Mouse (Mus musculus) thymus, postnatal 10 days (tissue): ENCODE measurements around the gene Pdcd6ip.
"Not testable (repeated sequence)": the region's sequence is repeated elsewhere in the genome, so short reads cannot be mapped to it uniquely, and the experiment has no call there.

Experiments
- DNase-seq, 2 experiments: peaks; one replicate each; pipeline ENCODE4 v3.0.0; 2021; ENCODE audit warnings: low spot score in 2 of 2

Pdcd6ip gene

DNA sequence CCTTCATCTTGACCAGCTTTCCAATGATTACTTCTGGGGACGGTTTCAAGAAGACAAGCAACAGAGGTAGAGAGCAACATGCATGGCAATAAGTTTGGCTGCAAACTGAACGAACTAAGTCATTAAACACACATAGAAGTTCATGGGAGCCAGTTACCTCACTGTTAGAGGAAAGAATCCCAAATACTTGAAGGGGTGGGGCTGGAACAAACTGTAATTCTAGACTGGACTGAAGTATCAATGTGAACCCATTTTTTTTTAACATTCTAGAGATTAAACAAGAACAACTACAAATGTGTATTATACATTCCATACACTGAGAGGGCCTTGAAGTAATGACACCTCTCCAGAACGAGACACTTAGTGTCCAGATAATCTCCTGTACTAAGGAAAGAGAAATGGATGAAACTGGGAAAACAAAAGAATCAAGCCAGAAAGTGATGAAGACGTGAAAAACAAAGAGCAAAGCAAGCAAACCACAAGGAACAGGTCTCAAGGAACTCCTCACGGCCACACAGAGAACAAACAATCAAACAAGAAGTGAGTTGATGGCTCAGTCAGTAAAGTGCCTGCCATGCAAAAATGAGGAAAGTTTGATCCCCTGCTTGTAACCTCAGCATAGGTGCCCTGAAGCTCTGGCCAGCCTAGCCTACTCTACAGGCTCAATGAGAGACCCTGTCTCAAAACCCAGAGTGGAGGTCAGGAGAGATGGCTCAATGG lies 6.5 kb downstream of the Pdcd6ip start:
- DNase-seq = no peak

DNA sequence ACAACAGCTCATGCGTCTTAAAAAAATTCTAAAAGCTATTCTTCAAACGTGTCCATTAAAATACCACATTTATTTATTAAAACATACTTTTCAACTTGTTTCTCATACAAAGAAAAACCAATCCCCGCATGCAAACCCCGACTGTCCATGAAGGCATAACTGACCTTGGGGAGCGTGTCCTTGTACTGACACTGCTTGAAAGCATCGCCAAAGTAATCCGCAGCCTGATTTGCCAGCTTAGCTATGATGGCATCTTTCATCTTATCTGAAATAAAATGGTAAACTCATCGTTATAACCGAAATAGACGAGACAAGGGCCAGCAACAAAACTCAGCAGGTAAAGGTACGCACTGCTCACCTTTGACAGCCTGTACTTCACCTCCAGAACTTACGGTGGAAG lies 20.6 kb downstream of the Pdcd6ip start:
- DNase-seq = no peak

DNA sequence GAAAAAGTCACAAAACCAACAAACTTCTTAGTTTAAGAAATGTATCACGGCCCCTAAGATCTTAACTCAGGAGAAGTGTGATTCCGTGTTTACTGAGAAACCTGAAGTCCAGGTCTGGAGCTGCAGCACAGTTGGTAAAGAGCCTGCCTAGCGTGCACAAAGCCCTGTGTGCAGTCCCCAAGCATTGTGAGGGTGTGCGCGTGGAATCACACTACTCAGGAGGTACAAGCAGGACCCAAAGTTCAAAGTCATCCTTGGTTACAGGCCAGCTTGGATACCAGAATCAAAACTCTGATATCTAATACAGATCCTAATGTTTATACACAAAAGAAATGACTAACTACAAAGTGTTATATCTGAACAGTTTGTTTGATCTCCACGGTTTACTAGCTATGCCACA lies 34.3 kb downstream of the Pdcd6ip start:
- no peak for DNase-seq

DNA sequence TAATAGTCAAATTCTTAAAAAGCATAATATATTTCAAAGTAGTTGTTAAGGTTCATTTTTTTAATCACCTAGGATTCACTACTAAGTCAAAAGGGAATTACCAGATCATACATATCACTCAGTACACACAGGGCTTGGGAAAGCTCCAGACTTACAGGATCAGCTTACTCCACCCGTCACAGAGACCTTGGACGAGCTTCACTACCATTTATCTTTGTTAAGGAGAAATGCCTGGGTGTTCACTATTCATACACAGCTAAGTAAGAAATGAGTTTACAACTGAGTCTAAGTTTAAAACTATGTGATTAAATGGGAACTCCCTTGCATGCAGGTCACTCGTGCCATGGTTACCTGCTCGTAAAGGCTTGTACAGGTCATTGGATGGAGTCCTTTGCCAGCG lies 35.7 kb downstream of the Pdcd6ip start:
- DNase-seq = no peak

DNA sequence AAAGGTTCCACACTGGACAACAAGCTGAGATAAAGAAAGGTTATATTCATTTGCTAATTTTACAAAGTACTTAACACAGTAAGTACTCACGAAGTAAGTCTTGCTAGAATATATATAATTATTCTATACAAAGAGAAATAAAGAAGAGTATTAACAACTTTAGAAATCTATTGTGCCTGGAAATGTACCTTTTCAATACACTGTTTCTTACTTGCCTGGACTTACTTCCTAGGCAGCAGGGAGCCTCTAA lies 37.3 kb downstream of the Pdcd6ip start:
- DNase-seq = no peak

DNA sequence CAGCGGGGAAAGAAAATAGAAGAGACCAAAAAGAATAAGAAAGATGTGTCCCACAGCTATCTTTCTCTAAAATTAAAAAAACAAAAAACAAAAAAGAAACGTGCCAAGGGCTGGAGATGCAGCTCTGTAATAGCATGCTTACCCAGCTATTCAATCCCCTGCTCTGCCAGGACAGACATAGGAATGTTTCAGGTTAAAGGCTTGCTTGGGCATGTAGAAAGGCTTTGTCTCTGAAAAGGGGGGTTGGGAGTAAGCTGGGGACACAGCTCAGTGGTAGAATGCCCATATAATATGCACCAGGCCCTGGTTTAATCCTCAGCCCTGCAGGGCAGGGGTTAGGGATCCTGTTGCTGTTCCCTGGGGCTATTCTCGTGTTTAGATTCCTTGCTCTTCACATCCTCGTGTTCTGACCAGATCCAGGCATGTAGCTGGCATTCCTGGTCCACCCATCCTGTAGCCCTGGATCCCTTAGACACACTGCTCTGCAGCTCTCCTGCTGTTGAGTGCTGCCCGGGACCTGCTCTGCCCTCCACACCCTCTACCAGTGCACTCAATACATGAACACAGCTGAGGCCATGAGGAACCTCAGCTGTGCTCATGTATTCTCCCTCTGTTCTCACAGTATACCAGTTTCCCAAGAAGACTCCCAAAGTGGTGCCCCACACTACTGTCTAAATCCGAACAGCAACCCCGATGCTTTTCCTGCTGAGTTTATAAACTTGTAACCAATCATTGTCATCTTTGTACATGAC lies 37.8 kb downstream of the Pdcd6ip start:
- DNase-seq = no peak

DNA sequence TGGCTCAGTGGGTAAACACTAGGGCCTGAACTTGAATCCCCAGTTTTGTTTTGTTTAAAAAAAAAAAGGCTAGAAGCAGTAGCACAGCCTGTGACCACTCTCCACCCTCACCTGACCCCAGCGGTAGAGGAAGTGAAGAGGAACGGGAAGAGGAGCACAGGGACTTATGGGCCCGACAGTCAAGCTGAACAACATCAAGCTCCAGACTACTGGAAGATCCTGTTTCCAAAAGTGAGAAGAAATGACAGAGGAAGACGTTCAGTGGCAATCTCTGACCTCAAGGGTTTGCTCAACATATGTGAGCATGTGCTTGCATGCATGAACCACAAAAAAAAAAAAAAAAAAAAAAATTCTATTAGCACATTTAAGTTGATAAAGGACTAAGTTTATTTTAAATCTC lies 44.6 kb downstream of the Pdcd6ip start:
- DNase-seq = no peak

DNA sequence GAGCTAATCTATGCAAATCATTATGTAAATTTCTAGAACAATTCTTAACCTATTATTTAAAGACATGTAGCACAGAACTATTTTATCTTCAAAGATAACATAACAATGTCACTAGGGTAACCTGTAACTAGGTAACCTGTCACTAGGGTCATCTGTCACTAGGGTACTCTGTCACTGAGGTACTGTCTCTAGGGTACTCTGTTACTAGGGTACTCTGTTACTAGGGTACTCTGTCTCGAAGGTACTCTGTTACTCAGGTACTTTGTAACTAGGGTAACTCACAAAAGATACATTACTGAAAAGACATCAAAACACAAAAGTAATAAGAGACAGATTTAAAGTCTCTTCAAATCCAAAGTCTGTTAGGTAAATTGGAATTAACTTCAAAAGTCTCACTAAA lies 50.2 kb downstream of the Pdcd6ip start:
- no peak for DNase-seq

DNA sequence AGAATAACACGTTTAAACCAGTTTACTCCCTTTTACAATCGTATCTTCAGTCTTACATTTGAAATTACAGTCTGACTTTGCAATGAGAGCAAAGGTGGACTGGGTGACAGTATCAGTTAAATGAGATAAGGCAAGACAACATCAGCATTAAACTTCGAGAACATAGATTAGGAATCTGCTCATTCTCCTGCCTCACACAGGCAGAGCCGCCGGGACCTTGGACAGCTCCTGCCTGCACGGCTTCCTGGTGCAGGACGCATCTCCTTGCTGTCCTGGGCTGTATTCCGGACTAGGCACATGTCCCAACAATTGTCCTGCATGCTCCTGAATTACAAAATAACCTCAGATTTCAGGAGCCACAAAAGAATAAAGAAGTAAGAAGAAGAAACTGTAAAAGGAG lies 54.5 kb downstream of the Pdcd6ip start:
- DNase-seq = no peak

DNA sequence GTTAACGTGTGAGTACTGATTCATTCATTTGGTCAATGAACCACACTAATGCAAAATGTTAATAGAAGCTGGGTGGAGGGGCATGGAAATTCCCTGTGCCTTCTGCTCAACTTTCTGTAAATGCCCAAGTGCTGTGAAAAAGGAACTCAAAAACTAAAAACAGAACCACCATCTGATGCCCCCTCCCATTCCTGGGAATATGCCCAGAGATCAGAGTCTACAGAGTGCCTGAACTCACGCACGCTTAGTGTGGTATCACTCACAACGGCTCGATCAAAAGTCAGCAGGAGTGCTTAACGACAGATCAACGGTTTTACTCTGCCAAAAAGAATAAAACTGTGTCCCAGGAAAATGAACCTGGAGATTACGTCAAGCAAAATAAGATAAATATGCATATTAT lies 57.3 kb downstream of the Pdcd6ip start:
- no peak for DNase-seq

DNA sequence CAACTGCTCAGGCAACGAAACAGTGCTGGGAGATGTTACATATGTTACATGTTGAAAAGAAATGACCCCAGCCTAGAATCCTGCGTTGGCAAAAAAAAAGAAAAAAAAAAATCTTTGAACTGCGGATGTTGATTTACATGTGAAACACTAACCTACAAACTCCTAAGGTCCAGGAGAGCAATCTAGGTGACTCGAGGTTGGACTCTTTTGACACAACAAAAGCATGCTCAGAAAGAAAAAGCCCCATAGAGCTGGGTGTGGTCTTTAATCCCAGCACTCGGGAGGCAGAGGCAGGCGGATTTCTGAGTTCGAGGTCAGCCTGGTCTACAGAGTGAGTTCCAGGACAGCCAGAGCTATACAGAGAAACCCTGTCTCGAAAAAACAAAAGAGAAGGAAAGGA lies 58.8 kb downstream of the Pdcd6ip start:
- DNase-seq = not testable (repeated sequence)

DNA sequence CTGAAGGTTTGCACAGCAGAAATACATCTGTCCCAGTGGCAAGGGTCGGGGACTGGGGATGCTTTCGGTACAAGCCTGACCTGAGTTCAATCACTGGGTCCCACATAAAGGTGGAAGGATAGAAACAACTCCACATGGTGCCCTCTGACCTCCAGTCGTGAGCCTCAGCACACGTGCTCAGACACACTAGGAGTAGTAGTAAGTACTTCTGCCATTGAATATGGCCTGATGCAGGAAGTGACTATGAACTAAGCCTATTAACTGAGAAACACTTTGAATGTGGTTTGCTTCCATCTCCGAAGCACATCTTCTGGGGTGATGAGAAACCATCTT lies 62.3 kb downstream of the Pdcd6ip start:
- no peak for DNase-seq

DNA sequence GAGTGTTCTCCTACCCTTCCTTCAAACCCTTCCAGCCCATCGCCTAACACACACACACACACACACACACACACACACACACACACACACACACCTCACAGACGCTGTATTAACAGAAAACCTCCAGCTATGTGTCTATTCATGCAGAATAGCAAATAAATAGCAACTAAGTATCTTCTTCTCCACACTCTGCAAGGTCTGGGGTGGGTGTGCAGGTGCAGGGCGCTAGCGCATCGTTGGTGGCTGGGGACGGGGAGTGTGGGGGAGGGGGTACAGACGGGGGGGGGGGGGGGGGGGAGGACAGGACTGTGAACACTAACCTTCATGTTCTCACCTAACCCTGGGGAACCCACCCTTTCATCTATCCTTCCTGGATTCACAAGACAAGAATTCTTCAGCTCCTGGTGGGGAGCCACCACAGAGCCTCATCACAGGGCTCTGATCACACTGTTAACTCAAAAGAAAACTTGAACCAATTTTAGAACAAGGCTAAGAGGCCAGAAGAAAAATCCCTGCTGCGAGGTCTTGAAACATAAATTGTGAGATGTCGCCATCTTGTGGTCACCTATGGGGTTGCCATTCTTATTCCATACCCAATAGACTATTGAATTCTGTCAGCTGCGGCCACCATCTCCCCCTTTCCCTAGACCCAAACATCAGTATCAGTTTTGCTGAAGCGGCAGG lies 62.8 kb downstream of the Pdcd6ip start:
- DNase-seq = peak; percentile 6 to 49

DNA sequence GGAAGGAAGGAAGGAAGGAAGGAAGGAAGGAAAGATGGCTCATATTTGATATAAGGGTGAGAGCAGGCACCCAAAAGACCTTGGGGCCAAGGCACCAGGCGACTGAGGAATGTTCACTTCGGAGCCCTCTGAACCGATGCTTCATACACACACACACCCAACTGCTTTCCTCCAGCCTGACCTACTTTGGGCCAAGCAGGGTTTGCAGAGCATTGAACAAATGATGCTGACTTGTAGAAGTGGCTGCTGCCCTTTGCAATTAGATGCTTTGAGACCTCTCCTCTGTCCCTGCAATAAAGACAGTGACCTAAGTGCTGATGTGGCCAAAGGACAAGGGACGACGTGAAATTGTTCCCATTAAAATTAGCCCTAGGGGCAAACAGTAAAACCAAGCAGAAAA lies 63.4 kb downstream of the Pdcd6ip start:
- DNase-seq = no peak

DNA sequence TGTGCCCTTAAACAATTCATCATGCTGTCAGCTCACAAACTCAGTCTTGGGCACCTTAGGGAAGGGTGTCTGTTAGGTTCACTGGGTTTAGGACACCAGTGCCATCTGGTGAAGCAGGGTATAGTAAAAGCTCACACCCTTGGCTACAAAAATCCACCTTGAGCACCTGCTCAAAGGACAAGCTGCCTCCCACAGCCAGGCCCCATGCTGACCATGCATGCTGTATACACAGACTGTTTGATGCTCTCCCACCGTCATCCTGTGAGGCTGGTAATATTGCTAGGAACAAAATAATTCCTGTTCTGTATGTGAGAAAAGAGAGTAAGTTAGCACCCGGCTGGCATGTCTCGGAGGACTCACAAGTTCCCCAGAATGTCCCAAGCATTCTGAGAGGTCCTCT lies 64.0 kb downstream of the Pdcd6ip start:
- no peak for DNase-seq

DNA sequence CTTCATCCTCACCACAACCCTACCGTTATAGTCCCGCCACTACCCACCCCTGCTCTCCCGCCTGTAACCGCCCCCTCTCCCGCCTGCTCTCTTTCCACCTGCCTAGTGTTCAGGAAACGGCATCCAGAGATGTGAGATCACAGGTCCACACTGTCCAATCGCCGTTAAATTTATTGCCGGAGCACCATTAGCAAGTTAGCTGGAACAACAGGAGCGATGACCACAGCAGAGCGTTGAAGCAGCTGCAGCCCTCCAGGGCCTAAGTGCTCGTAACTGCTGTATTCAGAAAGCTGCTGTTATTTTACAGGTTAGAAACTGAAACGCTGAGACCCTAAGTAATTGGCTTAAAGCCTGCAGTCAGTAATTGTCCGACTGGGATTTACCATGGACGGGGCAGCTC lies 64.4 kb downstream of the Pdcd6ip start:
- DNase-seq = no peak

DNA sequence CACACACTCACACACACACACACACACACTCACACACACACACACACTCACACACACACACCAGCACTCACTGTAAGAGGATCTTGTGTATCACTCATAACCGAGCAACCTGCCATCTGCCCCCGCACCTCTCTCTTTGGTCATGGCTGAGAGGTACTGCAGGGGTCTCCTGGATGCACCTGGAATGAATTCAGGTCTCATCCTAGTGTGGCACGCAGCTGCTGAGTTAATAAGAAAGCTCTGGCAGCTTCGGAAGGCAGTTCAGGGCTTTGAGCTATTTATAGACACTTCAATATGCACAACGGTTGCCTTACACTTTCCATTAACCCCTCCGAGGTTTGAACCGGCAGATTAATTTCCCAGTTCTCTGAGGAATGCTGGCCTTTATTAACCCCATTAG lies 73.1 kb downstream of the Pdcd6ip start:
- DNase-seq = no peak

DNA sequence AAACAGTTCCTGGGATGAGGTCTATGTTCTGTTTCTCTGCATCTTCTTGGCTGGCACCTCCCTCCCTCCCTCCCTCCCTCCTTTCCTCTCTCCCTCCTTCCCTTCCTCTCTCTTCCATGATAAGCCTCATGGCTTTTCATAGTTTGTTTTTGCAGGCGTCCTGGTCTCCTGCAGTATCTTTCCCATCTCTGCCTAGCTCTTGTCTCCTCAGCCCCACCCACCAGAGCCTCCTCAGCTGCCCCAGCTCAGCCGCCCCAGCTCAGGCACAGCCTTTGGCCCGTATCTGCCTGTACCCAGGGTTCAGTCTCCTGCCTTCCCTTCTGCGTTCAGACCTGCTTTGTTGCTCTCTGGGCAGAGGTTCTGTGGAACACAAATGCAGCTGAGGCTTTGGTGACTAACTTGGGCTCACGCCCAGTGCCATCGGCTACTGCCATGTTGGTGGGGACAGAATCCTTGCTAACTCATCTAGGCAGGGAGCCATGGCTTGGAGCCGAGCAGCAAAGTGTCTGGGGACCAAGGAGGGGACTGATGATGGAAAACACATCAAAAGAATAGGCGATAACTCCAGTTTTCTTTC lies 74.8 kb downstream of the Pdcd6ip start:
- DNase-seq = no peak

DNA sequence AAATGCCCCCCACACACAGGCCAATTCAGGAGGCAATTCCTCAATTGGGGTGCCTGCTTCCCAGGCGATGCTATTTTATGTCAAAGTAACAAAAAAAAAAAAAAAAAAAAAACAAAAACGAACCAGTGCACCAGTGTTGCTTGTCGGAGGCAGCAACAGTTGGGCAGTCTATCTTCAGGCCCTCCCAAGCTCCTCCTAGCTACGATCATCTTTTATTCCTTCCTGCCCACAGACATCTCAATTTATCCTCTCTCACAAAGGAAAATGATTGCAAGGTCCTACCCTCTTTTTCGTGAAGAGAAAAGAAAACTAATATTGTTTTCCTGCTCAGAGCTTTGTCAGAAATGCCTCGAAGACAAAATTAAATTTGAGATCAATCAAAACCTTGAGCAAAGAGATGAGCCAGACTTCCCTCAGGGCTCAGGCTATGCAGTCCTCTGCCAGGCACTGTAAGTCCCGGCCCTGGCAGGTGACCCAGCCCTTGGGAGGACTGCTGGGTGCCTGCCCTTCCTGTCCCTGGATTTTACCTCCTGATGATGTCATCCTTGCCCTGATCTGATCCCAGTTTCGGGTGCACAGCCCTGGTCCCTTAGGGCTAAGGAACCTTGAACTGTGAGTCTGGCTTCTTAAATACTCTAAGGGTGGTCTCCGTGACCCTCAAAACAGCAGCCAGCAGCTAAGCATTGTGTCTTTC lies 75.6 kb downstream of the Pdcd6ip start:
- no peak for DNase-seq

DNA sequence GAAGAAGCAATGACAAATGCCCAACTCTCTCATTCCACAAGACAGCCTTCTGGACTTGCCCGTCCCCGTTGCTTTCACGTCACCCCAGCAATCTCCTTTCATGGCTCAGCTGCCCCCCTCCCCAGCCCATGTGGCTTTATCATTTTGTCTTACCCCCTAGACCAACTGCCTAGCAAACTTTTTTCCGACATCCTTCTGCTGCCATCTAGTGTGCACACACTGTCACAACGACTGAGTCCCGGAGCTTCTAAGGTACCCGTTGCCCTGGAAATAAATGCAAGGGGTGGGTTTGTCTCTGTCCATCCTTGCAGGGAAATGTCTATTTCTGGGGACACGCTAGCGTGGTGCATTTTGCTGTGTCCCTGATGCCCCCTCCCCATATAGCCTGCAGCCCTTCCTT lies 78.4 kb downstream of the Pdcd6ip start:
- DNase-seq = peak in 1 of 2 experiments; percentile 14

DNA sequence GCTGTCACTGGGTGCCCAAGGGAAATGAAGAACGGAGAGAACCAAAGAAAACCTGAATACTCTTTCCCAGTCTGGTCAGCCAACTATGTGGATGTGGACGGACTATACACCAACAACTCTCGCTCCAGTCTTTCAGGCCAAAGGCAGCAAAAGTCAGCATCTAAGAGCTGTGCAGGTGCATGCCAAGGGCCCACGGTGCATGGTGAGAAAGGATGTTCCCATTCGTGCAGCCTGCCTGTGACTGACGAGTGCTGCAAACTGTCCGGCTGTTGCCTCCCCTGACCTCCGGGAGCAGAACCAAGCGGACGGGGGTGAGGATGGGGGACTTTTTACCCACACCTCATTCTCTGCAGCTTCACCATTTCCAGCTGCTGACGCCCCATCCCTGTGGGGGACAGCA lies 78.9 kb downstream of the Pdcd6ip start:
- no peak for DNase-seq

DNA sequence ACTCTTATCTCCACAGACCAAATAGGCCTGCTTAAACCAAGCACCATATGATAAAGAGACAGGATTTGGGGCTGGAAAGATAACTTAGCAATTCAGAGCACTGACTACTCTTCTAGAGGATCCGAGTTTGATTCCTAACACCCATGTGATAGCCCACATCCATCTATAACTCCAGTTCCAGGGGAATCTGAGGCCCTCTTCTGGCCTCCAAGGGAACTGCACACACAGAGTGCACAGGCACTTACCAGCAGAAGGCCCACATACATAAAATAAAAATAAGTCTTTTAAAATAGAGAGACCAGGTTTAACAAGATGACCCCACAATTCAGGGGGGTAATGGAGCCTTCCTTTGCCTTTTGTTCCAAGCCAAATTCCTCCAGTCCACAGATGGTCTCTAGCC lies 79.3 kb downstream of the Pdcd6ip start:
- DNase-seq = no peak

DNA sequence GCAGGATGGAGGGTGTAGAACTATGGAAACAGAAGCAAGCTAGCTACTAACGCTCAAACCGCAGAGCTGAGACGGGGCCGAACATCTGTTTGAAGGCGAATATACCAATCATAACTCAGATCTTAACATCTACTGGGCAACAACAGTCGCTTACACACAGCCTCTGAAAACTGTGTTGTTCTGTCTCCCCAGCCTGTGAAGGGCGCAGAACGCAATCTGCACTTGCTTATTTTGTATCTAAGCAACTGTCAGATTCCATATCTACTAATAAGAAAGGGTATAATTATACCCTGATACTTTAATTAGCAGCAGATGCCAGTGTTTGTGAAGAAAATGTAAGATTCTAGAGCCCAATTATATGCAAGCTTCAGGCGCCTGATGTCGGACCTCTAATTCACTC lies 81.3 kb downstream of the Pdcd6ip start:
- no peak for DNase-seq
